Mouse (Mus musculus) embryo, embryonic 10.5 days (tissue): ENCODE data around the gene Pou2af1.

Experiments used
- DNase-seq: peaks from one replicate; pipeline ENCODE4 v3.0.0-alpha.2; 2015; ENCODE audit warnings: low spot score

Gene Pou2af1

DNA sequence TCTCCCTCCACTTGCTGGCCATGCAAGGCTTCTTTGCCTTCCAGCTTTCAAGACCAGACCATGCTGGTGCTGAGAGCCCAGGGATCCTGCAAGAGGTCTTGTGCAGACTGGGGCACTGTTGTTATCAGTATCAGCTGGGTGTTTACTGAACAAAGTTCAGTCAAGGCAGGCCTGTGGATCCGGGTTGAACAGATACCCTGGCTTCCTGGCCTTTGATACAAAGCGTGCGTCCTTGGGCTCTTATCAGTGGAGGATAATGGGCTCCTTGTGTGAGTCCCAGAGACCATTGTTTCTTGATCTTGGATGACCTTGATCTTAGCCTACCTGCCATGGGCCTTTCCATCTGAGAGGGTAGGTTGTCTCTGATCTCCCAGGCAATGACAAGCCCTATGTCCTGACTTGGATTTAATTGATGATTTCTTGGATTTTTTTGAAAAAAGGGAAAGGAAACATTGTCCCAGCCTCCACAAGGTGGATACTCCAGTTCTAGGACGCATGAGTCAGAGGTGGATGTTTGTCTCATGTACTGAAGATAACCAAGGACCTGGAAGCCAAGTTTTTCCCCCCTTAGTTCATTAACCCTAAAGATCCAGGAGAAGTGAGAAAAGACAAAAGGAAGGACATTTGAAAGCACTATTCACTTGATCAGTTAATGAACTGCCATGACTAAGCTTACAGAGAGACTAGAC is 17.3 kb downstream of the Pou2af1 start:
- DNase-seq, result no peak

DNA sequence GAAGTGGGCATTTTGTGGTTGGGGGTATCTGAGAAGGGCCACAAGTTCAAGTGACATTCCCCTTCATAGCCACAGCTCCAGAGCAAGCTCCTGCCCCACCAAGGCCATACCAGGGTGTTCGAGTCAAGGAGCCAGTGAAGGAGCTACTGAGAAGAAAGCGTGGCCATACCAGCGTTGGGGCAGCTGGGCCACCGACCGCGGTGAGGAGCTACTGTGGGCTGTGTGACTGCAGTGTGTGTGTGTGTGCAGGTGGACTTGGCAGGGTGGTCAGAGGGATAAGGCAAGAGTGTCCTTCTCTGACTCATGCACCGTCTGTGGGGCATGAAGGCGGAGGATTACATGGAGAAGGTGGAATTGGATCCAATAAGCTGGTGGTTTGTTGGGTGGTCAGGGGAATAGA is 18.7 kb downstream of the Pou2af1 start:
- DNase-seq, result no peak

DNA sequence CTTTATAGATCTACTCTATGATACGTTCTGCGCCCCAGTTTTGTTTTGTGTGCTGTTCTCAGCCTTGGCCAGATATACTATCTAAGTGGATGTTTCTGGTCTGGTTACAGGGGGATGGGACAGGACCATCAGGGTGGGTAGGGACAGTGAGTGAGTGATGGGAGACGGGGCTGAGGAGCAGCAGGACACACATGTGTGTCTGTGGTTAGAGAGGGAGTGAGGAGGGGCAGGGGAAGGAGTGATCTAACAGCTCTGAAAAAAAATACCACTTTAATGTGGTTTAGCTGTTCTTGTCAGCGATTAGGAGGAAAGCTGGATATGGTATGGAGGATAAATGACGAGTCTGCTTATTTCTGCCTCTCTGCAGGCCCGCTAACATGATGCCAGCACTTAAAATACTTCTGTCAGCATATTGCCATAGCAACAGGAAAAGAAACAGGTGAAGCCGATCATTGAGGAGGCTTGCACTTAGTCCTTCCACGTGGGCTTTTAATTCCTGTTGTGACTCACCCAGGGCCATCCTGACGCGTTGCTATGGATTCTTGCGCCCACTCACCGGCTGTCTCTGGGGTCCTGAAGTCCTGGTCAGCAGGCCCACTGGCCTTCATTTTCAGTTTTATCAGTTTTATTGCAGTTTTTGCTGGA is 25.4 kb downstream of the Pou2af1 start:
- peak; percentile 2 for DNase-seq

DNA sequence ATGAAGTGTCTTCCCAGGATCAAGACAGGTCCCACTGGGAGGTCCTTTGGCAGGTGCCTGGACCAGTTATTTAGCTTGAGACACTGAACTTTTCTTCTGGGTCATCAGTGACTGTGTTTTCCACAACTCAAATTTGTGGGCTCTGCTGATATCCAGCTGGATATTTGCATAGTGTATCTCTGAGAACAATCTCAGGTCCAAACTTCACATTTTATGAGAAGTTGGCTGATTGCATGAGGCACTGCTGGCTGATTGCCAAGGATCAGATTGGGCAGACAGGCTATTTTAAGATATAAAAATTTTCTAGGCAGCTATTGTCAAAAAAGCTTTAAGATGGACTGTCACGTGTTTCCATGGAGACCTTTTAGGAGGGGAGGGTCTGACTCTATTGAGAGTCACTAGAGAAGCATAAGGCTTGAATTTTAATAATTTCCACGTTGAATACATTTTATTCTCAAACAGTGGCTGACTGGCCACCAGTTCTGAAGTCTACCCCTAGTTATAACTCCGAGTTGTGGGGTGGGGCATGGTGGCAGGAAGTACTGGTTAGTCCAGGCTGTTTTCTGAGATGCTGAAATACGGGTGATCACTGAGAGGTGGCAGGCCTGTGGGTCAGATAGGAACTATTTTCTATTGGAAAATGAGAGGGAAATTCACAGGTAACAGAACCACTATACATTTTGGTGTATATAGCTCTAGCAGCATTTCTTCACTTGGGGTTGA is 43.4 kb downstream of the Pou2af1 start:
- no peak for DNase-seq

DNA sequence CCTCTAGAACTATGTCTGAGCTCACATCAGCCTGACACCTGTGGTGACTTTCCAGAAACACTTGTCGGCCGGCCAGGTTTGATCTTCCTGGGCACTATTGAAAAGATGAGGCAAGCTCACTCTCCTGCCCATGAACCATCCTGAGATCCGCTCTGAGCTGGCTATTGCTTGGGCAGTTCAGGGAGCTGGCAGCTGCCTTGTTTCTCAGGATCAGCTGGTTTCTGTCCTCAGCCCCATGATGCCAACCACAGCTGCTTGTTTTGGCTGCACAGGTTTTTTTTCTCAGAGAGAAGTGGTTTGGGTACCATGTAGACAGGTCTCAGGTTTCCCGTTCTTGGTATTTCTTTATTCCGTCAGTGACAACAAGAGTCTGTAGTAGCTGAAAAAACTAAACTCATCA is 44.9 kb downstream of the Pou2af1 start:
- DNase-seq, result no peak

DNA sequence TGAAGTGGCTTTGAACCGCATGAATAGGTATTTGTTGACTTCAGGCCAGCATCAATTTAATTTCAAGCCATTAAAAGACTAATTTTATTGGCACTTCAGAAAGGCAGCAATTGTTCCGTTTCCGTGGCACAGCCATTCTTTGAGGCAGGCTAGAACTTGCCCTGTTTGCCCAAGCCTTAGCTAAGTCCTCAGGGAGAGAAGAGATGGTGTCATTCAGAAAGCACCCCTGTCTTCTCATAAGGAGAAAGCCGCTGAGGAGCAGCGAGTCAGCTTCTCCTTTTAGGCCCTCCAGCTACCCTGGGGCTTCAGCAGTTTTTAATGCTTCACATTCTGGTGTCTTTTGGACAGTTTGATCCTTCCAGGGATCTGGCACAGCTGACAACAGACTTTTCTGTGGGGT is 55.3 kb downstream of the Pou2af1 start:
- DNase-seq, result no peak

DNA sequence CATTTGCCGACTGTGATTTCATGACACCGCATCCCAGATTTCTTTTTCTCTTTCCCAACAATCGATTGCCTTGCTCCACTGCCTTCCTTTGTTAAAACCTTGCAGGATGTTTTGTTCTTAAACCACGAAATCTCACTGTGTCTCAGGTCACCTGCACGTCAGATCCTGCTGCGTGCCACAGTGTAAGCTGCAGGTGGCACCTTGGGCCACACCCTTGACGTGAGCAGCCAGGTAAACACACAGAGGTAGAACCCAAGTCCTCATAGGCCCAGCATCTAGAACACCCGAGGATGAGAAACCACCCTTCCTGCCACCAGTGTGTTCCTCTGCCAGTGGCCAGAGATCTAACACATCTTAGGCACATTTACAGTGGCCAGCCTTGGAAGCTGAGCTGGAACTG is 57.6 kb downstream of the Pou2af1 start:
- no peak for DNase-seq

DNA sequence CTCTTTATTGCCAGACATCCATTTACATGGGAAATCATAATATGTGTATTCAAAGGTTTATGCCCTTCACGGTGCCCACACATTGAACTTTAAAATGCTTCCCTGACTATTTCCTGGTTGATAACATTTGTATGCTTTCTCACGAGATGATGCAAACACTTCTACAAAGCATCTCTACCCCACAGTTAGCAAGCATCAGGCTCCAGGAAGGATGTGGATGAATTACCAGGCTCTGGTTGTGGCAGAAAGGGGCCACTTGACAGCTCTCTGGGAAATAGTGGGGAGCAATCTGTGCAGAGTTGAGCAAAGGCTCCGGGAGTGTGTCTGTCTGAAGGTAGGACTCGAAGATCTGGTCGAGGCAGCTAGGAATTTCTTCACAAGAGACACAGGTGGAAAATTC is 58.6 kb downstream of the Pou2af1 start:
- DNase-seq, result no peak

DNA sequence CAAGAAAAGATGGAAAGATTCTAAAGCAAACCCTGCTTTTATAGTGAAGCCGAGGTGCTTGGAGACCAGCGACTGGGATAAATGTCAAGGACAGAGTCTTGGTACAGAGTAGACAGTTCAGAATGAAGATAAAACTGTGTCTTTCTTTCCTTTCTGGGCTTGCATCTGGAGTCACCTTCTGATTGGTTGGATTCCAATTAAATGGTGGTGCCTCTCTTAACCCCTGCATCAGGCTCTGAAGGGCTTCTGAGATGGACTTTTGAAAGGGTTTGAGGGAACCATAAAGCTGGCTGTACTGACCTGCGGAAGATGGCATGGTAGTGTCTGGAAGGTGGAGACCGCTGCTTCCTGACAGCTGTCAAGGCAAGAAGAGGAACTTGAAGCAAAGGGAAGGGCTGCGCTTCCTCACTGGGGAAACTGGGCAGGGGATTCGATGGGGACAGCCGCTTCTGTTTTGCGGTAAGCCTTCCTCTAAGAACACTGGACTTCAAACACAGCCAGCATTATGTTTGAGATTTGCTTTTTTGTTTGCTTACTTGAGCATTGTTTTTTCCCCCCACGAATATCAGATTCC is 60.2 kb downstream of the Pou2af1 start:
- no peak for DNase-seq

DNA sequence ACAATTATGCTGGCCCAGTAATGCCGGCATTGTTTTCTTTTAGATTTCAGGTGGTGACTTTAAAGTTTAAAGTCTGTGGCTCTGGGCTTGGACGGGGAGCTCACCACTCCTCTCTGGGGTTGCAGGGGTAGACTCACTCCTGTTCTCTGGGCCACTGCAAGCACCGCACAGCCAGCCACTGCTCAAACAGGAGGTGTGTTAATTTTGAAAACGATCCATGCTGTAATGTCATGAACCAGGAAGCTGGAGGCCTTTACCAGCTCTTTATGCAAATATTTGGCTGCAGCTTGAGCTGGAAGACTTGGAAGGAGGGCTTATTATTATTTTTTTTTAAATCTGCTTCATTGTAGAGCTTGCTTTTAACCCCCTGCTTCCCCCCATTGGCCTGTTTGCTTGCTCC is 61.2 kb downstream of the Pou2af1 start:
- no peak for DNase-seq

DNA sequence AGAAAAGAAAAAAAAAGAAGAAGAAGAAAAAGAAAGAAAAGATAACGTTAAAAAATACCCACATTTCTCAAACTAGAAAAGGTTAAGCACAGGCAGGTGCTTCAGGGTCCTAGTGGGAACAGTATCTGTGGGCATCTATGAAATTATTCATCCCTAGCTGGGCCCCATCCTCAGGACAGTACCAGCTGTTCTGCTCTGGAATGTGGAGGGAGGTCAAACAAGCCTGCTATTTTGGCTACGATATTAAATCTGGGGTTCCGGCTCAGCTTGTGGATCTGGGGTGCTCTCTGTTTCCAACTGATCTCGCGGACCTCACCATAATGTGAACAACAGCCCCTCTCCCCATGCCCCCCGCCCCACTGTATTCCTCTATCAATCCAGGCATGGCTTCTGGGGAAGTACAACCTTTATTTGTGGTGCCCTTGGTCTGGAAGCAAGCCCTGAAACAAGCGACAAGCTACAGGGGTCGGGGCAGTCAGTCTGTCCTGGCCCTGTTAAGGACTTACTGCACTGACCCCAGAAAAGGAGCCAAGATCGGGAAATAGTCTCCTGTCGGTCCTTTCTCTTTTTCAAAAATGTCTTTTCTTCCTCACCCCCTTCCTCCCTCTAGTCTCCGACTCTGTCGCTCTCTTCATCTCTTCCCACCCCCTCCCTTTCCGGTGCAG is 64.5 kb downstream of the Pou2af1 start:
- peak; percentile 15 for DNase-seq

DNA sequence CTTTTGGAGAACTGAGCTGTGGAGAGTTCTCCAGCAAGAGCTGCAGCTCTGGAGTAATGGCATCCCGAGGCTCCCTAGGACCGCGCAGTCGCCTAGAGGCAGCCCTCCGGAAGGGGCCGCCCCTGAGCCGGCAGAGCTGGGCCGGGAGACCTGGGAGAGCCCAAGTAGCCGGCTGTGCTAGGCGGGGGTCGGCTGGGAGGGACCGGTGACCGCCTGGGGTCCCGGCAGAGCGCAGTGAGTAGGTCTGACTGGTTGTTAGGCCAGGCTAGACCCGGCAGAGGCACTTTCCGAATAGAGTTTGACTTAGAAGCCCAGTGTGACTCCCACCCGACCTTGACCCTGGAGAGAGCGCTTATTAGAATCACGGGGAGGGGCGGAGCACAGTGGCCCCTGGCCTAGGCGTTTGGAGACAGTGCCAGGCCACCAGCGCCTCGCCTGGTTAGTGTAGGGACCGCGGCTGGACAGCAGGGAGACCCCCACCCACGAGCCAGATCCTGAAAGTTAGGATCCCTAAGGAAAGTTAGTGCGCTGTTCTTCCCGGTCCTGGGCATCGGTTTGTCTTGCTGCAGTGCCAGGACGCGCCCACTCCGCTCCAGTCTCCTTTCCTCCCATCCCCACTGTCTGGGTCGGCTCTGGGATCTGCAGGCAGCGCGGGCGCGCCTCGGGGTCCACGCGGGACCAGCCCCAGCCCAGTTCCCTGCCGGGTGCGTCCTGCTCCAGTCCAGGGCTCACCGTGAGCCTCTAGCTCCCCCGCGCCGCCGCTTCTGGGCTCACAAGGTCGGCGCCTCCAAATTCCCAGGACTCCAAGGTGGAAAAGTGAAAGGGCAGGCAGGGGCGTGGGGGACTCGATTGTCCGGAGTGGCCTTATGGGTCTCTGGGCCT is 65.2 kb downstream of the Pou2af1 start, which contains the start of gene Colca2:
Gene Colca2 (minus strand): TSS at position 70 of the 882 bp plus-strand sequence.
- peak; percentile 88 for DNase-seq

DNA sequence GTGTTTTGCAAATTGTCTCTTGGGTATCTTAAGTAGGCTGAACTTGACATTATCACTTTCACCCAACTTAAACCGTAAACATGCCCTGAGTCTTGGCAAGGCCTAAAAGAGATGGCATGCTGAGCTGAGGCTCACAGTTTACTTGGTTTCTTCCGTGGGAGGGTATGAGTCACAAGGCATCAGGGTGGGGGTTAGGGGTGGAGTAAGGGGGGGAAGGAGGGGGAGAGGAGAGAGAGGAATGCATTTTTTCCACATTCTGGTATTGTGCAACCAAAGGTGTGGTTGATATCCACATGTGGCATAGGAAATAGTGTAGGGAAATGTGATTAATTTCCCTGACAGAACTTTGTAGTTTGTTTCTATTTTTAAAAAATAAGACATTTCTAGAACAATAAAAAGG is 72.6 kb downstream of the Pou2af1 start:
- no peak for DNase-seq
